Mouse (Mus musculus) myocyte (in vitro differentiated cells): ENCODE data around the gene Zc3h18.

Experiments
- E2F4 ChIP-seq: IDR thresholded peaks from one replicate; pipeline ENCODE4 v1.6.1; 2011; ENCODE audit warnings: mild to moderate bottlenecking, control low read depth, moderate library complexity; ENCODE audit not compliant: insufficient read depth
- MYOD1 ChIP-seq, 3 experiments: IDR thresholded peaks; one replicate each; pipeline ENCODE4 v1.6.1; 2011; ENCODE audit warnings: control low read depth in 2 of 3, low read depth in 2 of 3, mild to moderate bottlenecking in 2 of 3, moderate library complexity in 1 of 3; ENCODE audit not compliant: insufficient read length in 2 of 3, control insufficient read depth in 1 of 3
- MYOG ChIP-seq, 3 experiments: IDR thresholded peaks; one replicate each; pipeline ENCODE4 v1.6.1; 2011; ENCODE audit warnings: control low read depth in 2 of 3, low read depth in 2 of 3, mild to moderate bottlenecking in 2 of 3; ENCODE audit not compliant: insufficient read length in 2 of 3, control insufficient read depth in 1 of 3, insufficient read depth in 1 of 3
- POLR2A ChIP-seq: IDR thresholded peaks from one replicate; pipeline ENCODE4 v1.6.1; 2011; ENCODE audit warnings: low read depth, mild to moderate bottlenecking, control low read depth, moderate library complexity; ENCODE audit not compliant: insufficient read length
- POLR2AphosphoS2 ChIP-seq: IDR thresholded peaks from one replicate; pipeline ENCODE4 v1.6.1; 2011; ENCODE audit warnings: low read depth, control low read depth; ENCODE audit not compliant: insufficient read length
- TCF12 ChIP-seq: IDR thresholded peaks from one replicate; pipeline ENCODE4 v1.6.1; 2011; ENCODE audit warnings: mild to moderate bottlenecking, control low read depth; ENCODE audit not compliant: poor library complexity, insufficient read depth, severe bottlenecking
- USF1 ChIP-seq: IDR thresholded peaks from one replicate; pipeline ENCODE4 v1.6.1; 2011; ENCODE audit warnings: low read depth, mild to moderate bottlenecking, control low read depth, moderate library complexity

- TF ChIP-seq MYOG (IDR thresholded peaks at IDR 0.05; ENCODE audit: control insufficient read depth in 1 of 3, insufficient read depth in 1 of 3, insufficient read length in 2 of 3, low read depth in 2 of 3), result no peak
- TF ChIP-seq TCF12, result no peak
- no peak for TF ChIP-seq POLR2A
- no peak for TF ChIP-seq USF1
- TF ChIP-seq POLR2AphosphoS2, result no peak
- no peak for TF ChIP-seq E2F4
- TF ChIP-seq MYOD1 (IDR thresholded peaks at IDR 0.05; ENCODE audit: control insufficient read depth in 1 of 3, insufficient read length in 2 of 3, low read depth in 2 of 3), result no peak
These were observed 51.8 kb downstream of the Zc3h18 start for GRCm38 (mm10) chr8:122428163-122428562.
